Mouse (Mus musculus) neural tube, embryonic 14.5 days (tissue): ENCODE measurements around the gene Cds2. TPM values are rescaled to one million over a fixed set of nuclear protein-coding genes. Genes with fewer than 3 reads are reported as not detected.
A peak's percentile ranks its signal among the peaks of the same experiment; 100 is the strongest.
"Not testable (repeated sequence)": the region's sequence is repeated elsewhere in the genome, so short reads cannot be mapped to it uniquely, and the experiment has no call there.

Experiments
- ATAC-seq: fragments of 200-750 bp; cut with Nextera tagmentation; 2 replicates; pipeline ENCODE4 v1.8.0; 2017; ENCODE audit warnings: low read depth, mild to moderate bottlenecking, moderate TSS enrichment, moderate library complexity
- H3K27ac ChIP-seq: fragments of 300-500 bp; sonication (generic); 2 replicates; pipeline ENCODE4 v1.5.1; 2014; ENCODE audit warnings: low read depth, mild to moderate bottlenecking, control low read depth, low read length, moderate library complexity, mixed read lengths
- H3K27me3 ChIP-seq: fragments of 300-500 bp; sonication (generic); 2 replicates; pipeline ENCODE4 v1.6.1; 2014; ENCODE audit warnings: low read length; ENCODE audit not compliant: control insufficient read depth, insufficient read depth
- H3K36me3 ChIP-seq: fragments of 300-500 bp; sonication (generic); 2 replicates; pipeline ENCODE4 v1.6.1; 2014; ENCODE audit warnings: low read length, mixed read lengths; ENCODE audit not compliant: control insufficient read depth, insufficient read depth
- H3K4me1 ChIP-seq: fragments of 300-500 bp; sonication (generic); 2 replicates; pipeline ENCODE4 v1.6.1; 2014; ENCODE audit warnings: low read length; ENCODE audit not compliant: control insufficient read depth, insufficient read depth
- H3K4me2 ChIP-seq: fragments of 300-500 bp; sonication (generic); 2 replicates; pipeline ENCODE4 v1.6.1; 2014; ENCODE audit warnings: mild to moderate bottlenecking, low read depth, low read length, control low read depth
- H3K4me3 ChIP-seq: fragments of 300-500 bp; sonication (generic); 2 replicates; pipeline ENCODE4 v1.5.1; 2014; ENCODE audit warnings: low read depth, low read length, control low read depth, mixed read lengths
- H3K9ac ChIP-seq: fragments of 300-500 bp; sonication (generic); replicated peaks from 2 replicates; pipeline ENCODE4 v1.6.1; 2014; ENCODE audit warnings: low read depth, mild to moderate bottlenecking, control low read depth, low read length, mixed read lengths
- H3K9me3 ChIP-seq: fragments of 300-500 bp; sonication (generic); 2 replicates; pipeline ENCODE4 v1.6.1; 2016; ENCODE audit warnings: low read length; ENCODE audit not compliant: control insufficient read depth
- WGBS: fragments of 180-500 bp; shearing (Covaris S2); extraction: QIAGEN DNeasy Blood & Tissue Kit; methylation state at CpG from one replicate; pipeline ENCODE4 v1.1.7; 2014; 5-methylcytosine and 5-hydroxymethylcytosine counted together
- polyA plus RNA-seq: library from polyadenylated mRNA; unstranded; fragments of >200 nt; fragmentation: Nextera tagmentation; extraction: Ambion mirVana; gene quantifications from 2 replicates; pipeline ENCODE4 v1.2.1, GENCODE M21; 2014

The Cds2 gene
- polyA plus RNA-seq, 1 experiment from 2014 or later: 52.8 TPM

GRCm38 (mm10) chr2:132301436-132301835 is 38.5 kb downstream of the Cds2 start:
- no peak overlapping the region for H3K27ac ChIP-seq
- H3K27me3 ChIP-seq: no peaks in the 10 kb centered on the region
- H3K4me3 ChIP-seq: no peak overlapping the region
- peaks cover 35% of the 10 kb centered on the region for H3K36me3 ChIP-seq
- no peaks in the 10 kb centered on the region for H3K4me1 ChIP-seq
- ATAC-seq: no peak
- H3K4me2 ChIP-seq: no peak overlapping the region
- H3K9ac ChIP-seq: no peak overlapping the region
- WGBS: 94% methylated on average over 4 of the region's 4 CpGs
- no peaks in the 10 kb centered on the region for H3K9me3 ChIP-seq

GRCm38 (mm10) chr2:132305165-132305564 is 42.2 kb downstream of the Cds2 start:
- no peak for ATAC-seq
- H3K27ac ChIP-seq: no peak overlapping the region
- no peaks in the 10 kb centered on the region for H3K4me1 ChIP-seq
- 95% methylated on average over 7 of the region's 7 CpGs for WGBS
- H3K4me2 ChIP-seq: no peak overlapping the region
- H3K36me3 ChIP-seq: peaks cover 27% of the 10 kb centered on the region
- no peaks in the 10 kb centered on the region for H3K9me3 ChIP-seq
- no peaks in the 10 kb centered on the region for H3K27me3 ChIP-seq
- H3K9ac ChIP-seq: no peak overlapping the region
- no peak overlapping the region for H3K4me3 ChIP-seq

DNA sequence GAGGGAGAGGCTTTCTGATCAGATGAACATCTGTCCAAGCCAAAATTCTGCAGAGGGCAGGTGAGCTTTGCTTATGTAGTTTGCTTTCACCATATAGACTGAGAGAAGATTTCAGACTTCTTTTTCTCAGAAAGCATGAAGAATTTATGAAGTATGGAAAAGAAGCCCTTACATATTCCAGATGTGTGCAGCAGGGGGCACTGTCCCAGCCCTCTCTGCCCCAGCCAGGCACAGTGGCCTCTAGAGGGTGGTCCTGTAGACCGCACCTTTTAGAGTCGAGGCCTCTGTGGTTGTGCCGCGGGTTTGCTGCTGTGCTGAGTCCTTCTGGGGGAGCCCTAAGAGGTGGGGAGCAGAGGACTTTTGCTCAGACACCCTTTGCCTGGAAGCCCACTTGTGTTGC is 43.0 kb downstream of the Cds2 start:
- Histone ChIP-seq H3K27ac (no peak overlapping the region), H3K9me3 (no peaks in the 10 kb centered on the region), H3K4me3 (no peak overlapping the region), H3K9ac (no peak overlapping the region), H3K27me3 (no peaks in the 10 kb centered on the region), H3K4me2 (no peak overlapping the region), H3K4me1 (no peaks in the 10 kb centered on the region), H3K36me3 (peaks cover 28% of the 10 kb centered on the region)
- WGBS: 56% methylated on average over 4 of the region's 4 CpGs
- no peak for ATAC-seq

DNA sequence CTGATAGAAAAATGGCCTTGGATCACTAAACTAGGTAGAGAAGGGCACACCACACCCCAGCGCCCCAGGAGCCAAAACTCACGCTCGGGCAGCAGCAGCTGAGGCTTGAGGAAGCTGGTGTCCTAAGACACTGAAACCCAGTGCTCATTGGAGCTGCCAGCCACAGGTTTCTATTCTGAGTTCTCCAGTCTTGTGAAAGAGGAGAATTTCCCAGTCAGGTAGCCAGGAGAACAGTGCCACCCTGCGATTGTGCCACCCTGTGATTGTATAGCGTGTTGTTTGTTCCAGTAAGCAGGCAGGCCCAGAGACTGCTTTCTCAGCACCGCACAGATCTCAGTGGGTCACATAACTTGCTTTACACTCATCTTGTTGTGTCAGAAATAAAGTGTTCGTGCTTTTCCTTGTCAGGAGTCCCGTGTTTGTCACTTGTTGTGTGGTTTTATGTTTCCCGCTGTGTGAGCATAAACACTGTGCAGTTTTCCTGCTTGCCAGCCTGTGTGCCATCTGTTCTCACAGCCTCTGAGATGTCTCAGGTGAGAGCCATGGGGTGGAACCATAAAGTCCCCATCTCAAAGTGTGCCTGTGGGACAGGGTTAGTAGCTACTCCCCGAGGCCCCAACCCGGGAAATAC is 44.4 kb downstream of the Cds2 start:
- Histone ChIP-seq H3K27ac (no peak overlapping the region), H3K9ac (no peak overlapping the region), H3K4me2 (no peak overlapping the region), H3K9me3 (no peaks in the 10 kb centered on the region), H3K4me3 (no peak overlapping the region), H3K27me3 (no peaks in the 10 kb centered on the region), H3K4me1 (no peaks in the 10 kb centered on the region), H3K36me3 (peaks cover 20% of the 10 kb centered on the region)
- no peak for ATAC-seq
- WGBS: 89% methylated on average over 11 of the region's 11 CpGs

GRCm38 (mm10) chr2:132308829-132309228 is 45.9 kb downstream of the Cds2 start:
- Histone ChIP-seq H3K4me1 (no peaks in the 10 kb centered on the region), H3K27ac (no peak overlapping the region), H3K4me2 (no peak overlapping the region), H3K9ac (no peak overlapping the region), H3K4me3 (no peak overlapping the region), H3K36me3 (peaks cover 18% of the 10 kb centered on the region), H3K9me3 (no peaks in the 10 kb centered on the region), H3K27me3 (no peaks in the 10 kb centered on the region)
- WGBS: 97% methylated on average over 6 of the region's 6 CpGs
- no peak for ATAC-seq

- ATAC-seq: no peak
- 93% methylated on average over 6 of the region's 6 CpGs for WGBS
- H3K9me3 ChIP-seq: no peaks in the 10 kb centered on the region
These were observed 46.5 kb downstream of the Cds2 start for GRCm38 (mm10) chr2:132309398-132309930.

GRCm38 (mm10) chr2:132312616-132313015 is 49.7 kb downstream of the Cds2 start:
- Histone ChIP-seq H3K4me2 (no peak overlapping the region), H3K4me1 (no peaks in the 10 kb centered on the region), H3K9ac (no peak overlapping the region), H3K27me3 (no peaks in the 10 kb centered on the region), H3K36me3 (peaks cover 7% of the 10 kb centered on the region), H3K27ac (no peak overlapping the region), H3K9me3 (no peaks in the 10 kb centered on the region), H3K4me3 (no peak overlapping the region)
- WGBS: 87% methylated on average over 5 of the region's 5 CpGs
- ATAC-seq: no peak

More at GRCm38 (mm10) chr2:132309398-132309930, 46.5 kb downstream of the Cds2 start:
- no peaks in the 10 kb centered on the region for H3K4me1 ChIP-seq
- peaks cover 16% of the 10 kb centered on the region for H3K36me3 ChIP-seq
- H3K4me3 ChIP-seq: no peak overlapping the region
- no peak overlapping the region for H3K9ac ChIP-seq
- H3K4me2 ChIP-seq: no peak overlapping the region
- no peak overlapping the region for H3K27ac ChIP-seq
- no peaks in the 10 kb centered on the region for H3K27me3 ChIP-seq

DNA sequence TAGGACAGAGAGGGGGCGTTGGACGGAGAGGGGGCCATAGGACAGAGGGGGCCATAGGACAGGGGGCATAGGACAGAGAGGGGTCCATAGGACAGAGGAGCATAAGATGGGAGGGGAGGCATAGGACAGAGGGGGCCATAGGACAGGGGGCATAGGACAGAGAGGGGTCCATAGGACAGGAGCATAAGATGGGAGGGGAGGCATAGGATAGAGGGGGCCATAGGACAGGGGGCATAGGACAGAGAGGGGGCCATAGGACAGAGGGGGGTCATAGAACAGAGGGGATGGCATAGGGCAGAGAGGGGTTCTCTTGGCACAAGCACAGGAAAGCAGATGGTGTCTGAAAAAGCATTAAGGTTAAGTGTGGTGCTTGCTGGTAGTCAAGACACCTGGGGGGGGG is 50.6 kb downstream of the Cds2 start:
- Histone ChIP-seq H3K4me2 (no peak overlapping the region), H3K9me3 (no peaks in the 10 kb centered on the region), H3K4me3 (no peak overlapping the region), H3K4me1 (no peaks in the 10 kb centered on the region), H3K27me3 (no peaks in the 10 kb centered on the region), H3K36me3 (peaks cover 7% of the 10 kb centered on the region), H3K27ac (no peak overlapping the region), H3K9ac (no peak overlapping the region)
- ATAC-seq: 0 out of 2 replicates have a peak, but pooled peaks have one; percentile 16
- 93% methylated on average over 2 of the region's 2 CpGs for WGBS

DNA sequence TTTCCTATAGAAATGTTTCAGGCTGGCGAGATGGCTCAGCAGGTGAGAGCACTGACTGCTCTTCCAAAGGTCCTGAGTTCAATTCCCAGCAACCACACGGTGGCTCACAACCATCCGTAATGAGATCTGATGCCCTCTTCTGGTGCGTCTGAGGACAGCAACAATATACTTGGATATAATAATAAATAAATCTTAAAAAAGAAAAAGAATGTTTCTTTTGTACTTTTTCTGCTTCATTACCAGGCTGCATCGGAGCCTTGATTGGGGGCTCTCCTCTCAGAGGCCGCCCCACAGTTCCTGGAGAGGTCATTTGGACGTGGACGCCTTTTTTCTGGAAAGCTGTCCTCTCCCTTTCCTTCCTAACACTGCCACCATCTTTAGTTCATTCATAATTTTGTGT is 51.1 kb downstream of the Cds2 start:
- H3K9ac ChIP-seq, H3K36me3 ChIP-seq, H3K4me2 ChIP-seq, H3K9me3 ChIP-seq, H3K4me1 ChIP-seq, H3K27ac ChIP-seq, ATAC-seq, H3K4me3 ChIP-seq, H3K27me3 ChIP-seq: not testable (repeated sequence)
- WGBS: 88% methylated on average over 8 of the region's 8 CpGs
